Mouse (Mus musculus) erythroblast, embryonic 14.5 days (primary cell): ENCODE results near the gene Olfr150.

Source experiments
- GATA1 ChIP-seq: IDR thresholded peaks from 2 replicates; pipeline ENCODE4 v1.6.1; 2012; ENCODE audit warnings: low read length, inconsistent platforms, mixed read lengths
- TAL1 ChIP-seq: IDR thresholded peaks from 3 replicates; pipeline ENCODE4 v1.6.1; 2012; ENCODE audit warnings: low read length, inconsistent platforms, mixed read lengths

GRCm38 (mm10) chr9:39711053-39711452 is 19.7 kb upstream of the Olfr150 start, which contains the start of gene Olfr965:
- TF ChIP-seq GATA1 (no peak), TAL1 (no peak)
